Mouse (Mus musculus): ENCODE results near the gene Rrm2.

The Rrm2 gene

GRCm38 (mm10) chr12:24744309-24744708, 36.3 kb downstream of the Rrm2 start:
- in situ Hi-C loops (cut with MboI; ENCODE audit: unreplicated experiment in 2 of 2) = no loop called here

- in situ Hi-C loops (cut with MboI; ENCODE audit: unreplicated experiment in 2 of 2) = no loop called here
Measured at GRCm38 (mm10) chr12:24746579-24747296, 38.7 kb downstream of the Rrm2 start.

DNA sequence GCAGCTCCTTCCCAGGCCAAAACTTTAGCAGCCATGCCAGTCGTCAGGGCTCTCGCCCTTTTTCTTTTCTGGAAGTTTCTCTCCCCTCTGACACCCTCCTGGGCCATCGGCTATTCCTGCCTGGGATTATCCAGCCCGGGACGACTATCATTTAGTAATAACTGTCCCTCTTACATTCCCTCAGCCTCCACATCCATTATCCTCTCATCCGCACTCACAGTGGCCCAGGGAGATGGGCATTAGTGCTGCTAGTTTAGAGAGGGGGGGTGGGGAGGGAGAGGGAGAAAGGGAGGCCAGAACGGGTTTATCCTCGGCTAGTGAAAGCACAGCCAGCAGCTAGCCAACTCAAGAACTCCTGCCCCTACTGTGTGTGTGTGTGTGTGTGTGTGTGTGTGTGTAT, 39.3 kb downstream of the Rrm2 start:
- in situ Hi-C loops (cut with MboI; ENCODE audit: unreplicated experiment in 2 of 2) = no loop called here

- in situ Hi-C loops (cut with MboI; ENCODE audit: unreplicated experiment in 2 of 2) = no loop called here
Measured at GRCm38 (mm10) chr12:24750521-24750920, 42.5 kb downstream of the Rrm2 start.

- in situ Hi-C loops (cut with MboI; ENCODE audit: unreplicated experiment in 2 of 2) = no loop called here
Measured at GRCm38 (mm10) chr12:24753680-24754079, 45.6 kb downstream of the Rrm2 start.

DNA sequence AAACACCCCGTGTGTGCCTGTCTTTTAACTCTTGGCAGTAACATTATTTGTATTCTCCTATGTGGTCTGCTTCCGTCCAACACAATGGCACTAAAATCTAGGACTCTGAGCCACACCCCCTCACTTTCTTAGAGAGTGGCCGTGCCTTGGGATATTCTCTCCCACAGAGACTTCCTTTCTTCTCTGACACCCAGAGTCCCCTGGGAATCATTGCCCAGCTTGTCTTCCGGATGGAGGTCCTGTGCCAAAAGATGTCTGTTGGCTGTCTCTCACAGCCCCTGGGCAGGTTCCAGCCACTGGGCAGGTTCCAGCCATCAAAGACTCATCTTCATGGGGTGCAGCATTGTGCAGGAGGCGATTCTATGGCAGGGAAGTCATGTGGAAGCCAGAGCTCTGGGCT, 46.7 kb downstream of the Rrm2 start:
- in situ Hi-C loops (cut with MboI; ENCODE audit: unreplicated experiment in 2 of 2) = no loop called here

DNA sequence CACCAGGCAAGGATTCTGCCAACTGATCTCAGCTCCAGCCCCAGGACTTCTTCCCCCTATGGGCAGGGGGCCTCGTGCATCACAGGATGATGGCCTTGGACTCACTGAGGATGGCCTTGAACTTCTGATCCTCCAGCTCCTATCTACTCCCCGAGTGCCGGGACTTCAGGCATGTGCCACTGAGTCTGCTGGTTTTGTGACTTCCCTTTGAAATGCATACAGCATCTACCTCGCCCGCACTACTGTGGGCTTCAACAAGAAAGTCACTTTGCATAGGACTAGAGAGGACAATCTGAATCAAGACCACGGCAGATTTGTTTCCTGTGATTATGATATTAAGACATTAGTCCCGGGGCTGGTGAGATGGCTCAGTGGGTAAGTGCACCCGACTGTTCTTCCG, 47.4 kb downstream of the Rrm2 start:
- in situ Hi-C loops (cut with MboI; ENCODE audit: unreplicated experiment in 2 of 2) = no loop called here

DNA sequence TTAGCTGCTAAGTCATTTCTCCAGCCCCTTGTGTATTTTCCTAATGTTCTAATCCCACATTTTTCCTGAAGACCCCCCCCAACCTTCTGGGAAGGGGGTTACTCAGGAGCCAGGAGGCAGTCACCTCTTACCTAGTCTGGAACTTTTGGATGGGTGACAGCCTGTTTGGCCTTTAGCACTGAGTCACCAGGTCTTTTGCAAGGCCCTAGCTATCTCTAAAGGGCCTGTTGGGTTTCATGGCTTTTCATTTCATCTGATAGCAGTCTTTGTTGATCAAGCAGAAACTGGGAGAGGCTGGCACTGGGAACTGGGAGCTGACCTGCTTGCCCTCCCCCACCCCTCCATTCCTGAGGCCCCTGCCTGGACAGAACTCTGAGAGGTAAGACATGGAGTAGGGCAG, 49.3 kb downstream of the Rrm2 start:
- in situ Hi-C loops (cut with MboI; ENCODE audit: unreplicated experiment in 2 of 2) = no loop called here

GRCm38 (mm10) chr12:24758374-24758773, 50.3 kb downstream of the Rrm2 start:
- in situ Hi-C loops (cut with MboI; ENCODE audit: unreplicated experiment in 2 of 2) = no loop called here

DNA sequence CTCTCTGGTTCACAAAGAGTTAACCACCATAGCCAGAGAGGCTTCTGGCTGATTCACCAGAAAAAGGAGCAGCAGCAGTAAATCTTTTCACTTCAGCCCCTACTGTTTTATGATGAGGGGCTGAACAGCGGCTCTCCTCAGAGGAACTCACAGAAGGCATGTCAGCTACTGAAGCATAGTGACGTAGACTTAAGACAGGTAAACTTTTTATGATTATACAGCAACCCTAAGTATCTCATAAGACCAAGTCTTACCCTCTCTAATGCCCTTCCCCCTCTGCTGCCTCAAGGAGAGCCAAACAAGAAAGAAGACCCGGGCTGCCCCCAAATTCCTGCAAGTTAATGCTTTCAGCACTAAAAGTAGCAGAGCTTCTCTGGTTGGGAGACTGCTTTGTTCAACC, 54.2 kb downstream of the Rrm2 start:
- in situ Hi-C loops (cut with MboI; ENCODE audit: unreplicated experiment in 2 of 2) = no loop called here

All from v-Abl transformed pro-B cells (cell line).